Mouse (Mus musculus) testis, postnatal 14 days (tissue): Measurements from ENCODE around the gene Lrrc52.

Experiments
- DNase-seq: peaks from one replicate; pipeline ENCODE4 v3.0.0; 2021; ENCODE audit warnings: low spot score

Gene Lrrc52

GRCm38 (mm10) chr1:167436186-167436975 lies 30.2 kb downstream of the Lrrc52 start:
- DNase-seq: no peak

DNA sequence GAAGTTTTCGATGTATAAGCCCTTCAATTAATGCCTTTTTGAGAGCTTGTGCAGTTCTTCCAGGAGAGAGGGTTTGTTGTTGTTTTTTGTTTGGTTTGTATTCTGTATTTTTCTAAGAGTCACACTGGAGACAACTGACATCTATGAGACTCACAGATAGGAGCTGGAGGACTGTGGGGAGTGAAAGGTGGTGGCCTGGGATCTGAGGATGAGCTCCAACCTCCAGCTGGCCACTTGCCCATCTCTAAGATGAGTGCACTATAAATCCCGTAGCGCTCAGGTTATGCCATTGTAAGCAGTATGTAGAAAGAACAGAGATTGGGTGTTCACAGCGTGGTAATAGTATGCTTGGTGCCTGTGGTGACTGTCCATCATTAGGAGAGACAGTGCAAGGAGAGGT lies 31.6 kb downstream of the Lrrc52 start:
- DNase-seq: no peak

DNA sequence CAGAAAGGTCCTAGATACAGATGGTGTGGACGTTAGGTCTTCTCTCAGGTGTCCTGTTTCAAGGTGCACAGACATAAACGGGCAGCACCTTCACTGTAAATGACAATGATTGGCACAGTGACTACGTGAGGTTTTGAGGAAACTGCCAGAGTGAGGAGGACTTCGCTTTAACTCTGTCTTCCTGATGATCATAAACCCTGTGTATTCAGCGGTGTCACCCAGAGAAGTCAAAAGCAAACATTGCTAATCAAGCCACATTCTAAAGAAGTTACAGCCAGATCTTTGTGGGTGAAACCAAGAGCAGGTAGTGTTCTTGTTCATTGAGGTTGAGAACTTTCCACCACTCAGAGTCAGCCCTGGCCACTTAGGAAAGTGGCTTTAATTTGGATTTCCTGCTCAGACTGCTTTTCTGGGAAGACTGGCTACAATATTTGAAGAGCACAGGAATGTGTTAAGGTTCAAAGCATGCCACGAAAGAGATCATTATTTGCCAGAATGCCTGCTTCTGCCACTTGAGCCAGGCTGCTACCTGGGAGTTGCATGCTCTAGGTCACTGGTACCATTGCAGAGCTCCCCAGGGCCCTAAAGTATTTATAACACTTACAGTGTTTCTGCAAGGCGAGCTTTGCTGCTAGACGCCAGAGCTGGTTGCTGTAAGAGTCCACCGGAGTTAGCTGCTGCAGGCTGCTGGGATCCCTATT lies 35.5 kb downstream of the Lrrc52 start:
- DNase-seq: no peak

- no peak for DNase-seq
Measured at GRCm38 (mm10) chr1:167426681-167427080, 39.9 kb downstream of the Lrrc52 start.

DNA sequence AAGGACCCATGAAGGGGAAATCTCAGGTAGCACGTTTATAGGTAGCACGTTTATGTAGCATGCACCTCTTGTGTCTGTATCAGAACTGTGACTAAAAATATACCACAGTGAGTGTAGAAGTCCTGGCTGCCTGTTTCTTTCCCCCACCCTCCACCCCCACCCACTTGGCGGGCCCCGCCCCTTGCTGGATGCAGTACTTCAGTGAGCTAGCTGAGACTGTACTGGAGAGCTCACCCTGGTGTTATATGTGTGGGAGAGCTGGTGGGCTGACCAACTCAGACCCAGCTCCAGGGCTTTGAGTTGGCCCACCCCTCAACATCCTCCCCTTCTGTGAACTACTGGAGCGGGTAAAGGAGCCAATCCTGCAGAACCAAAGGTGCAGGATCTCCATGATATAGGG lies 41.0 kb downstream of the Lrrc52 start:
- DNase-seq: no peak

- DNase-seq: no peak
Measured at GRCm38 (mm10) chr1:167422501-167423240, 43.9 kb downstream of the Lrrc52 start.

- DNase-seq: peak; percentile 49
Measured at GRCm38 (mm10) chr1:167414846-167415245, 51.7 kb downstream of the Lrrc52 start.

GRCm38 (mm10) chr1:167411991-167412715 lies 54.4 kb downstream of the Lrrc52 start:
- DNase-seq: no peak

GRCm38 (mm10) chr1:167409601-167410000 lies 57.0 kb downstream of the Lrrc52 start:
- no peak for DNase-seq

GRCm38 (mm10) chr1:167405237-167405636 lies 61.3 kb downstream of the Lrrc52 start:
- DNase-seq: no peak
